9 mouse cellular contexts compared by ENCODE assay signal in genomic region chr11:60250971-60251643, GRCm38 (mm10). TPM values are rescaled to one million over a fixed set of nuclear protein-coding genes. Genes with fewer than 3 reads are reported as not detected.
DNase-seq lines count a peak whose midpoint lies in the region; ATAC-seq and TF ChIP-seq lines count a peak whose summit lies in the region.
"Had no signal": no experiment of that assay in that cellular context is flagged by ENCODE, and none has a peak within 500 bp of the region (broad histone marks: within the 10 kb centered on the region; RNA-seq: fewer than 3 reads in every experiment).

No protein-coding gene starts in this region.

- no peak overlapping the region for H3K4me3 ChIP-seq in forebrain, embryonic 11.5 days (ENCODE audit: low read depth, low read length)
- H3K4me3 ChIP-seq in forebrain, embryonic 13.5 days, result no peak overlapping the region
- H3K4me3 ChIP-seq: stomach, embryonic 15.5 days had no signal

- WGBS in forebrain, embryonic 11.5 days, result 56% methylated on average over 6 of the region's 6 CpGs
- 61% methylated on average over 6 of the region's 6 CpGs for WGBS in forebrain, embryonic 13.5 days

- H3K4me1 ChIP-seq in forebrain, embryonic 11.5 days (replicated peaks; ENCODE audit: control insufficient read depth, insufficient read depth, low read length), result peaks cover 7% of the 10 kb centered on the region; the same call in 1 of the 2 replicates
- H3K4me1 ChIP-seq in forebrain, embryonic 13.5 days, result peaks cover 34% of the 10 kb centered on the region
- H3K4me1 ChIP-seq: stomach, embryonic 15.5 days had no signal

- no peak for ATAC-seq in forebrain, embryonic 11.5 days (replicated peaks; ENCODE audit: low FRiP score)
- no peak for ATAC-seq in forebrain, embryonic 13.5 days
- ATAC-seq in megakaryocyte progenitor cell, adult 5-6 weeks (replicated peaks; ENCODE audit: poor library complexity), result peak; percentile 96

- no peaks in the 10 kb centered on the region for H3K36me3 ChIP-seq in forebrain, embryonic 11.5 days (ENCODE audit: control insufficient read depth, insufficient read depth, low read length)
- peaks cover 5% of the 10 kb centered on the region; the same call in 1 of the 2 replicates for H3K36me3 ChIP-seq in forebrain, embryonic 13.5 days (ENCODE audit: poor library complexity, severe bottlenecking)
- H3K36me3 ChIP-seq: stomach, embryonic 15.5 days had no signal

- no peak overlapping the region for H3K4me2 ChIP-seq in forebrain, embryonic 11.5 days (ENCODE audit: low read depth, low read length, severe bottlenecking)
- H3K4me2 ChIP-seq in forebrain, embryonic 13.5 days, result no peak overlapping the region
- H3K4me2 ChIP-seq: stomach, embryonic 15.5 days had no signal

- no peak overlapping the region for H3K27ac ChIP-seq in forebrain, embryonic 11.5 days (ENCODE audit: low read depth, low read length)
- no peak overlapping the region for H3K27ac ChIP-seq in forebrain, embryonic 13.5 days
- H3K27ac ChIP-seq: stomach, embryonic 15.5 days had no signal

- peak; percentile 54; the same call in 1 of the 2 replicates for TF ChIP-seq CTCF in brain, embryonic 14.5 days (IDR thresholded peaks at IDR 0.05; ENCODE audit: borderline replicate concordance, extremely low read depth, insufficient read depth, insufficient read length)

- no peaks in the 10 kb centered on the region for H3K27me3 ChIP-seq in forebrain, embryonic 11.5 days (ENCODE audit: control insufficient read depth, insufficient read depth, low read length)
- no peaks in the 10 kb centered on the region for H3K27me3 ChIP-seq in forebrain, embryonic 13.5 days
- H3K27me3 ChIP-seq: stomach, embryonic 15.5 days had no signal

- DNase-seq in forebrain, embryonic 11.5 days (ENCODE audit: low spot score), result peak; percentile 65
- peak; percentile 67 to 71 for DNase-seq in B cell, adult 2 months
- DNase-seq in brain, embryonic 14.5 days (ENCODE audit: low read depth), result peak; percentile 57
- peak; percentile 43 for DNase-seq in gastrocnemius, postnatal 10 days
- DNase-seq in kidney, postnatal 25 days, result peak; percentile 57 to 76
- peak; percentile 69 to 79 for DNase-seq in thymus, postnatal 36 days

- no peak for TF ChIP-seq POLR2A in brain, embryonic 14.5 days (IDR thresholded peaks at IDR 0.05; ENCODE audit: borderline replicate concordance, extremely low read depth, insufficient read depth, insufficient read length, poor library complexity, severe bottlenecking)

- H3K9me3 ChIP-seq in forebrain, embryonic 11.5 days (ENCODE audit: control insufficient read depth, low read length), result no peaks in the 10 kb centered on the region
- H3K9me3 ChIP-seq in forebrain, embryonic 13.5 days (replicated peaks), result no peaks in the 10 kb centered on the region
- H3K9me3 ChIP-seq: stomach, embryonic 15.5 days had no signal

- no peak overlapping the region for H3K9ac ChIP-seq in forebrain, embryonic 11.5 days (ENCODE audit: low read length)
- H3K9ac ChIP-seq in forebrain, embryonic 13.5 days, result no peak overlapping the region
- H3K9ac ChIP-seq: stomach, embryonic 15.5 days had no signal

RNA-seq across cellular contexts. Expression of gene Srebf1, which starts 28.7 kb away (rescaled TPM):
- 63.9 and 68.7 TPM in 2 replicates for polyA plus RNA-seq in forebrain, embryonic 11.5 days (2014; fragmentation: Nextera tagmentation; extraction: Ambion mirVana)
- 52.1 and 56.7 TPM in 2 replicates for polyA plus RNA-seq in forebrain, embryonic 13.5 days (2015; fragmentation: Nextera tagmentation; extraction: Ambion mirVana)
- 71.9 and 78.9 TPM in 2 replicates for polyA plus RNA-seq in brain, embryonic 14.5 days (2012; rRNA removed)
- total RNA-seq in gastrocnemius, postnatal 10 days (2021), result 10 to 100 TPM; 24.2 to 29.1 TPM
- 20.9 and 23.3 TPM in 2 replicates for total RNA-seq in megakaryocyte progenitor cell, adult 5-6 weeks (2015)
- total RNA-seq in megakaryocyte progenitor cell, adult 5-6 weeks (2017), result 20.6 and 29.3 TPM in 2 replicates
